8 mouse cellular contexts compared by ENCODE assay signal in genomic region chr12:112950040-112950760, GRCm38 (mm10). TPM values are rescaled to one million over a fixed set of nuclear protein-coding genes. Genes with fewer than 3 reads are reported as not detected.
DNase-seq lines count a peak whose midpoint lies in the region; ATAC-seq and TF ChIP-seq lines count a peak whose summit lies in the region.

No protein-coding gene starts in this region.

- peak overlapping the region; percentile 27; the same call in 1 of the 2 replicates for H3K9ac ChIP-seq in CH12.LX (ENCODE audit: insufficient read depth, low read depth)
- H3K9ac ChIP-seq in heart, embryonic 15.5 days, result peak overlapping the region; percentile 73
- H3K9ac ChIP-seq in liver, embryonic 14.5 days (replicated peaks), result peak overlapping the region; percentile 19
- peak overlapping the region; percentile 79 for H3K9ac ChIP-seq in neural tube, embryonic 11.5 days (ENCODE audit: low read length)
- H3K9ac ChIP-seq in stomach, postnatal 0 days (ENCODE audit: low read length), result peak overlapping the region; percentile 62

- TF ChIP-seq CTCF in CH12.LX (conservative IDR thresholded peaks at IDR 0.05 in 1 of 2, IDR thresholded peaks at IDR 0.05 in 1 of 2; ENCODE audit: low read depth in 2 of 2, low read length in 2 of 2), result no peak
- no peak for TF ChIP-seq CTCF in liver, embryonic 14.5 days (IDR thresholded peaks at IDR 0.05; ENCODE audit: low read depth)
- no peak for TF ChIP-seq CTCF in stomach, postnatal 0 days (IDR thresholded peaks at IDR 0.05; ENCODE audit: low read depth)

- H3K4me2 ChIP-seq in CH12.LX (ENCODE audit: insufficient read depth, low read depth, poor library complexity, severe bottlenecking), result peak overlapping the region; percentile 89
- H3K4me2 ChIP-seq in heart, embryonic 15.5 days, result peak overlapping the region; percentile 98
- H3K4me2 ChIP-seq in liver, embryonic 14.5 days (ENCODE audit: low read depth), result peak overlapping the region; percentile 70
- peak overlapping the region; percentile 81 for H3K4me2 ChIP-seq in neural tube, embryonic 11.5 days (ENCODE audit: low read depth)
- H3K4me2 ChIP-seq in stomach, postnatal 0 days (replicated peaks; ENCODE audit: low read depth), result peak overlapping the region; percentile 92

- H3K79me2 ChIP-seq in CH12.LX (replicated peaks; ENCODE audit: control insufficient read depth, extremely low read depth, insufficient read depth, poor library complexity, severe bottlenecking), result no peaks in the 10 kb centered on the region

- TF ChIP-seq POLR2A in CH12.LX (IDR thresholded peaks at IDR 0.05; ENCODE audit: low read depth, low read length), result no peak; the same call in 1 of the 2 replicates

- no peak for TF ChIP-seq RAD21 in CH12.LX (IDR thresholded peaks at IDR 0.05; ENCODE audit: low read depth, low read length)

- DNase-seq in CH12.LX (ENCODE audit: extremely low read depth), result peak; percentile 28
- peak; percentile 60 for DNase-seq in c-Kit-positive CD71-negative TER-119-negative erythroid progenitor cells, embryonic 14.5 days (ENCODE audit: low read depth)
- DNase-seq in forebrain, embryonic 10.5 days (ENCODE audit: extremely low spot score, low spot score), result peak; percentile 89
- DNase-seq in kidney, postnatal 25 days, result peak; percentile 90 to 93
- DNase-seq in liver, embryonic 14.5 days (ENCODE audit: low read depth in 3 of 3, low spot score in 3 of 3), result peak; percentile 58 to 60 (median 59)
- DNase-seq in neural tube, embryonic 11.5 days (ENCODE audit: low spot score), result peak; percentile 94
- DNase-seq in stomach, postnatal 0 days (ENCODE audit: low spot score), result peak; percentile 90

- TF ChIP-seq EP300 in CH12.LX (IDR thresholded peaks at IDR 0.05; ENCODE audit: low read length), result no peak
- TF ChIP-seq EP300 in liver, embryonic 14.5 days (IDR thresholded peaks at IDR 0.05; ENCODE audit: low read depth), result no peak
- no peak for TF ChIP-seq EP300 in stomach, postnatal 0 days (optimal IDR thresholded peaks at IDR 0.05)

- peaks cover 33% of the 10 kb centered on the region for H3K27me3 ChIP-seq in CH12.LX (replicated peaks)
- peaks cover 16% of the 10 kb centered on the region for H3K27me3 ChIP-seq in forebrain, embryonic 10.5 days (ENCODE audit: poor library complexity, severe bottlenecking)
- peaks cover 20% of the 10 kb centered on the region; the same call in 1 of the 2 replicates for H3K27me3 ChIP-seq in heart, embryonic 15.5 days
- H3K27me3 ChIP-seq in liver, embryonic 14.5 days (ENCODE audit: control insufficient read depth, insufficient read depth, low read length), result peaks cover 25% of the 10 kb centered on the region
- no peaks in the 10 kb centered on the region for H3K27me3 ChIP-seq in neural tube, embryonic 11.5 days (ENCODE audit: control insufficient read depth, insufficient read depth, low read length)
- H3K27me3 ChIP-seq in stomach, postnatal 0 days (ENCODE audit: control insufficient read depth, insufficient read depth, low read length), result no peaks in the 10 kb centered on the region

- no peak overlapping the region for H3K27ac ChIP-seq in CH12.LX (ENCODE audit: insufficient read depth, low read depth)
- peak overlapping the region; percentile 96 for H3K27ac ChIP-seq in forebrain, embryonic 10.5 days
- peak overlapping the region; percentile 79 for H3K27ac ChIP-seq in heart, embryonic 15.5 days
- H3K27ac ChIP-seq in liver, embryonic 14.5 days, result no peak overlapping the region
- peak overlapping the region; percentile 80 for H3K27ac ChIP-seq in neural tube, embryonic 11.5 days (ENCODE audit: low read depth, low read length)
- H3K27ac ChIP-seq in stomach, postnatal 0 days (replicated peaks), result 0 out of 2 replicates have a peak overlapping the region, but pooled peaks have one; percentile 13

- H3K9me3 ChIP-seq in CH12.LX (replicated peaks; ENCODE audit: low read length), result no peaks in the 10 kb centered on the region
- H3K9me3 ChIP-seq in forebrain, embryonic 10.5 days, result no peaks in the 10 kb centered on the region
- no peaks in the 10 kb centered on the region for H3K9me3 ChIP-seq in heart, embryonic 15.5 days (replicated peaks)
- H3K9me3 ChIP-seq in liver, embryonic 14.5 days (ENCODE audit: control insufficient read depth, low read length), result no peaks in the 10 kb centered on the region
- H3K9me3 ChIP-seq in neural tube, embryonic 11.5 days (ENCODE audit: control insufficient read depth, low read length), result no peaks in the 10 kb centered on the region
- no peaks in the 10 kb centered on the region for H3K9me3 ChIP-seq in stomach, postnatal 0 days (ENCODE audit: control insufficient read depth, low read length)

- H3K36me3 ChIP-seq in CH12.LX (replicated peaks in 1 of 2; ENCODE audit: control insufficient read depth in 1 of 2, insufficient read depth in 1 of 2, low read length in 1 of 2), result peaks cover 0 to 9% of the 10 kb centered on the region in 2 experiments
- 0 out of 2 replicates have a peak, but pooled peaks cover 3% of the 10 kb centered on the region for H3K36me3 ChIP-seq in forebrain, embryonic 10.5 days (replicated peaks)
- H3K36me3 ChIP-seq in heart, embryonic 15.5 days, result no peaks in the 10 kb centered on the region
- H3K36me3 ChIP-seq in liver, embryonic 14.5 days (replicated peaks; ENCODE audit: control insufficient read depth, insufficient read depth, low read depth), result no peaks in the 10 kb centered on the region
- no peaks in the 10 kb centered on the region for H3K36me3 ChIP-seq in neural tube, embryonic 11.5 days (ENCODE audit: control insufficient read depth, insufficient read depth, low read length)
- no peaks in the 10 kb centered on the region for H3K36me3 ChIP-seq in stomach, postnatal 0 days (ENCODE audit: control insufficient read depth, insufficient read depth, low read length)

- H3K4me1 ChIP-seq in CH12.LX (ENCODE audit: control insufficient read depth in 1 of 2, insufficient read depth in 2 of 2), result peaks cover 3 to 12% of the 10 kb centered on the region in 2 experiments; a peak in 3 of 4 replicates
- H3K4me1 ChIP-seq in forebrain, embryonic 10.5 days, result peaks cover 52% of the 10 kb centered on the region
- peaks cover 45% of the 10 kb centered on the region for H3K4me1 ChIP-seq in heart, embryonic 15.5 days (replicated peaks)
- peaks cover 0 to 12% of the 10 kb centered on the region in 2 experiments; a peak in 1 of 4 replicates for H3K4me1 ChIP-seq in liver, embryonic 14.5 days (replicated peaks; ENCODE audit: control insufficient read depth in 2 of 2, insufficient read depth in 2 of 2, low read length in 1 of 2)
- peaks cover 8% of the 10 kb centered on the region for H3K4me1 ChIP-seq in neural tube, embryonic 11.5 days (ENCODE audit: control insufficient read depth, insufficient read depth, low read length)
- 0 out of 2 replicates have a peak, but pooled peaks cover 6% of the 10 kb centered on the region for H3K4me1 ChIP-seq in stomach, postnatal 0 days (replicated peaks; ENCODE audit: control insufficient read depth, insufficient read depth)

- in situ Hi-C loops in CH12.LX (cut with MboI; ENCODE audit: low pct_ligation_motif_present, low pct_unique_long_range_greater_than_20kb, low sequenced_read_pairs), result no loop called here

- peak; percentile 80 for ATAC-seq in heart, embryonic 15.5 days (replicated peaks; ENCODE audit: insufficient number of reproducible peaks, insufficient read depth, low FRiP score, low read depth)
- ATAC-seq in liver, embryonic 14.5 days (ENCODE audit: insufficient read depth), result peak; percentile 78
- peak; percentile 82 for ATAC-seq in neural tube, embryonic 11.5 days (ENCODE audit: insufficient read depth, low FRiP score, low TSS enrichment)
- ATAC-seq in stomach, postnatal 0 days (ENCODE audit: low FRiP score, low TSS enrichment), result peak; percentile 63

- under 1% methylated on average over 58 of the region's 58 CpGs for WGBS in forebrain, embryonic 10.5 days
- under 1% methylated on average over 58 of the region's 58 CpGs for WGBS in heart, embryonic 15.5 days
- under 1% methylated on average over 57 of the region's 58 CpGs for WGBS in liver, embryonic 14.5 days (ENCODE audit: insufficient replicate concordance)
- under 1% methylated on average over 57 of the region's 58 CpGs for WGBS in neural tube, embryonic 11.5 days
- WGBS in stomach, postnatal 0 days, result under 1% methylated on average over 52 of the region's 58 CpGs

- peak overlapping the region; percentile 18 to 64 (median 33) for H3K4me3 ChIP-seq in CH12.LX (replicated peaks in 1 of 3; ENCODE audit: low read depth in 2 of 3, low read length in 2 of 3, poor library complexity in 1 of 3)
- H3K4me3 ChIP-seq in forebrain, embryonic 10.5 days, result peak overlapping the region; percentile 75
- H3K4me3 ChIP-seq in heart, embryonic 15.5 days, result peak overlapping the region; percentile 64
- H3K4me3 ChIP-seq in liver, embryonic 14.5 days (ENCODE audit: insufficient read depth in 1 of 2, low read depth in 2 of 2, low read length in 2 of 2), result peak overlapping the region; percentile 39 to 54
- peak overlapping the region; percentile 52 for H3K4me3 ChIP-seq in neural tube, embryonic 11.5 days (ENCODE audit: low read depth, low read length)
- H3K4me3 ChIP-seq in stomach, postnatal 0 days (ENCODE audit: low read depth, low read length), result peak overlapping the region; percentile 48

- dilution Hi-C loops in CH12.LX (cut with MboI; ENCODE audit: extremely low pct_ligation_motif_present, extremely low pct_unique_long_range_greater_than_20kb, low sequenced_read_pairs), result no loop called here

RNA-seq across cellular contexts. Expression of gene Nudt14, which starts 8.3 kb away (rescaled TPM):
- total RNA-seq in CH12.LX (2012; rRNA removed) (15.9 and 23.9 TPM in 2 replicates), CH12.LX (2014; rRNA removed) (17.7 and 19.7 TPM in 2 replicates)
- polyA plus RNA-seq in CH12.LX (2012; ENCODE audit: insufficient read length, low read depth), result 20.0 and 20.7 TPM in 2 replicates
- 61.4 and 70.4 TPM in 2 replicates for polyA plus RNA-seq in forebrain, embryonic 10.5 days (2016; fragmentation: Nextera tagmentation; extraction: Ambion mirVana)
- 32.1 and 48.3 TPM in 2 replicates for polyA plus RNA-seq in heart, embryonic 15.5 days (2015; fragmentation: Nextera tagmentation; extraction: Ambion mirVana)
- polyA plus RNA-seq in liver, embryonic 14.5 days (2012; rRNA removed), result 6.3 and 7.5 TPM in 2 replicates
- polyA plus RNA-seq in liver, embryonic 14.5 days (2014; fragmentation: Nextera tagmentation; extraction: Ambion mirVana), result 16.9 and 18.4 TPM in 2 replicates
- 61.2 and 67.8 TPM in 2 replicates for polyA plus RNA-seq in neural tube, embryonic 11.5 days (2014; fragmentation: Nextera tagmentation; extraction: Ambion mirVana)
- 78.6 and 82.7 TPM in 2 replicates for polyA plus RNA-seq in stomach, postnatal 0 days (2015; fragmentation: Nextera tagmentation; extraction: Ambion mirVana)

RNA-seq across cellular contexts. Expression of gene Jag2, which starts 20.6 kb away (rescaled TPM):
- 3.8 and 7.6 TPM in 2 replicates for total RNA-seq in CH12.LX (2012; rRNA removed)
- 0.34 and 0.69 TPM in 2 replicates for total RNA-seq in CH12.LX (2014; rRNA removed)
- polyA plus RNA-seq in CH12.LX (2012; ENCODE audit: insufficient read length, low read depth), result 0.59 and 0.80 TPM in 2 replicates
- polyA plus RNA-seq in forebrain, embryonic 10.5 days (2016; fragmentation: Nextera tagmentation; extraction: Ambion mirVana), result 2.3 and 3.8 TPM in 2 replicates
- polyA plus RNA-seq in heart, embryonic 15.5 days (2015; fragmentation: Nextera tagmentation; extraction: Ambion mirVana), result 3.7 and 6.6 TPM in 2 replicates
- 0.41 and 0.51 TPM in 2 replicates for polyA plus RNA-seq in liver, embryonic 14.5 days (2012; rRNA removed)
- polyA plus RNA-seq in liver, embryonic 14.5 days (2014; fragmentation: Nextera tagmentation; extraction: Ambion mirVana), result 0.09 and 0.11 TPM in 2 replicates
- 5.4 and 5.9 TPM in 2 replicates for polyA plus RNA-seq in neural tube, embryonic 11.5 days (2014; fragmentation: Nextera tagmentation; extraction: Ambion mirVana)
- 3.2 and 4.5 TPM in 2 replicates for polyA plus RNA-seq in stomach, postnatal 0 days (2015; fragmentation: Nextera tagmentation; extraction: Ambion mirVana)

RNA-seq across cellular contexts. Expression of gene Btbd6, which starts 26.1 kb away (rescaled TPM):
- total RNA-seq in CH12.LX (2012; rRNA removed) (10.8 and 11.9 TPM in 2 replicates), CH12.LX (2014; rRNA removed) (4.3 and 5.6 TPM in 2 replicates)
- polyA plus RNA-seq in CH12.LX (2012; ENCODE audit: insufficient read length, low read depth), result 8.0 and 9.9 TPM in 2 replicates
- polyA plus RNA-seq in forebrain, embryonic 10.5 days (2016; fragmentation: Nextera tagmentation; extraction: Ambion mirVana), result 22.4 and 24.2 TPM in 2 replicates
- polyA plus RNA-seq in heart, embryonic 15.5 days (2015; fragmentation: Nextera tagmentation; extraction: Ambion mirVana), result 19.4 and 23.5 TPM in 2 replicates
- polyA plus RNA-seq in liver, embryonic 14.5 days (2012; rRNA removed), result 4.1 and 5.5 TPM in 2 replicates
- 3.3 and 4.6 TPM in 2 replicates for polyA plus RNA-seq in liver, embryonic 14.5 days (2014; fragmentation: Nextera tagmentation; extraction: Ambion mirVana)
- polyA plus RNA-seq in neural tube, embryonic 11.5 days (2014; fragmentation: Nextera tagmentation; extraction: Ambion mirVana), result 21.8 TPM in 2 replicates
- polyA plus RNA-seq in stomach, postnatal 0 days (2015; fragmentation: Nextera tagmentation; extraction: Ambion mirVana), result 17.1 and 19.7 TPM in 2 replicates

RNA-seq across cellular contexts. Expression of gene Brf1, which starts 50.3 kb away (rescaled TPM):
- total RNA-seq in CH12.LX (2012; rRNA removed) (30.8 and 31.2 TPM in 2 replicates), CH12.LX (2014; rRNA removed) (15.9 and 18.1 TPM in 2 replicates)
- polyA plus RNA-seq in CH12.LX (2012; ENCODE audit: insufficient read length, low read depth), result 29.6 and 30.6 TPM in 2 replicates
- polyA plus RNA-seq in forebrain, embryonic 10.5 days (2016; fragmentation: Nextera tagmentation; extraction: Ambion mirVana), result 50.8 and 58.1 TPM in 2 replicates
- 30.2 and 47.2 TPM in 2 replicates for polyA plus RNA-seq in heart, embryonic 15.5 days (2015; fragmentation: Nextera tagmentation; extraction: Ambion mirVana)
- 21.5 and 32.0 TPM in 2 replicates for polyA plus RNA-seq in liver, embryonic 14.5 days (2012; rRNA removed)
- 19.5 and 22.5 TPM in 2 replicates for polyA plus RNA-seq in liver, embryonic 14.5 days (2014; fragmentation: Nextera tagmentation; extraction: Ambion mirVana)
- polyA plus RNA-seq in neural tube, embryonic 11.5 days (2014; fragmentation: Nextera tagmentation; extraction: Ambion mirVana), result 53.3 and 58.5 TPM in 2 replicates
- polyA plus RNA-seq in stomach, postnatal 0 days (2015; fragmentation: Nextera tagmentation; extraction: Ambion mirVana), result 22.3 and 27.6 TPM in 2 replicates

Comparison
In these comparisons a context has a peak if more than half of its experiments do, and no peak if none do; other contexts are left out.
1. DNase-seq: peak in every context shown above with its lines; median percentile 94 in neural tube, embryonic 11.5 days; 92 in kidney, postnatal 25 days; 90 in stomach, postnatal 0 days; 89 in forebrain, embryonic 10.5 days; 60 in c-Kit-positive CD71-negative TER-119-negative erythroid progenitor cells, embryonic 14.5 days; 59 in liver, embryonic 14.5 days; 28 in CH12.LX.
2. H3K27ac ChIP-seq: peak in forebrain, embryonic 10.5 days (single experiment), heart, embryonic 15.5 days (single experiment), neural tube, embryonic 11.5 days (single experiment) and stomach, postnatal 0 days (single experiment); none in CH12.LX (single experiment) and liver, embryonic 14.5 days (single experiment).
3. H3K9ac ChIP-seq: peak in every context shown above with its lines; median percentile 79 in neural tube, embryonic 11.5 days; 73 in heart, embryonic 15.5 days; 62 in stomach, postnatal 0 days; 27 in CH12.LX; 19 in liver, embryonic 14.5 days.
4. Peak in every context shown above with its lines, with median percentiles within 50 percentile points of each other: H3K4me2 ChIP-seq, H3K4me3 ChIP-seq and ATAC-seq.